Mouse (Mus musculus): Measurements from ENCODE around the gene Gbf1.

The Gbf1 gene

GRCm38 (mm10) chr19:46316846-46317545 lies 164.7 kb downstream of the Gbf1 start:
- peak; percentile 91 for DNase-seq

DNA sequence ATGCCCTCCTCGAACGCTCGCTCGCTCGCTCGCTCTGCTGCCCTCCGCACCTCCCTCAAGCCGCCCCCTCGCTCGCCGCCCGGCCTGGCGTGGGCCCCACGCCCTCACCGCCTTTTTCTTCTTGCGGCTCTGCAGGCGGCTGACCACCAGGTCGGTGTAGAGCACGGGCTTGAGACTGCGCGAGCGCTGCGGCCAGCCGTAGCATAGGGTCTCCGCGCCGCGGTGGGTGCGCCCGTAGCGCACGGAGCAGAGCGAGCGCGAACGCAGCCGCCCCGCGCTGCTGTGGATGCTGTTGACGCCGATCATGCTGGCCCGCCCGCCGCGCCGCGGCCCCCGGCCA lies 165.2 kb downstream of the Gbf1 start:
- peak; percentile 11 for DNase-seq

GRCm38 (mm10) chr19:46318031-46318471 lies 165.7 kb downstream of the Gbf1 start:
- DNase-seq: peak; percentile 69

- DNase-seq: peak; percentile 96
These were observed 166.5 kb downstream of the Gbf1 start for GRCm38 (mm10) chr19:46318586-46319378.

- DNase-seq: no peak
These were observed 167.9 kb downstream of the Gbf1 start for GRCm38 (mm10) chr19:46320076-46320785.

GRCm38 (mm10) chr19:46321101-46321943 lies 169.0 kb downstream of the Gbf1 start:
- DNase-seq: peak; percentile 77

DNA sequence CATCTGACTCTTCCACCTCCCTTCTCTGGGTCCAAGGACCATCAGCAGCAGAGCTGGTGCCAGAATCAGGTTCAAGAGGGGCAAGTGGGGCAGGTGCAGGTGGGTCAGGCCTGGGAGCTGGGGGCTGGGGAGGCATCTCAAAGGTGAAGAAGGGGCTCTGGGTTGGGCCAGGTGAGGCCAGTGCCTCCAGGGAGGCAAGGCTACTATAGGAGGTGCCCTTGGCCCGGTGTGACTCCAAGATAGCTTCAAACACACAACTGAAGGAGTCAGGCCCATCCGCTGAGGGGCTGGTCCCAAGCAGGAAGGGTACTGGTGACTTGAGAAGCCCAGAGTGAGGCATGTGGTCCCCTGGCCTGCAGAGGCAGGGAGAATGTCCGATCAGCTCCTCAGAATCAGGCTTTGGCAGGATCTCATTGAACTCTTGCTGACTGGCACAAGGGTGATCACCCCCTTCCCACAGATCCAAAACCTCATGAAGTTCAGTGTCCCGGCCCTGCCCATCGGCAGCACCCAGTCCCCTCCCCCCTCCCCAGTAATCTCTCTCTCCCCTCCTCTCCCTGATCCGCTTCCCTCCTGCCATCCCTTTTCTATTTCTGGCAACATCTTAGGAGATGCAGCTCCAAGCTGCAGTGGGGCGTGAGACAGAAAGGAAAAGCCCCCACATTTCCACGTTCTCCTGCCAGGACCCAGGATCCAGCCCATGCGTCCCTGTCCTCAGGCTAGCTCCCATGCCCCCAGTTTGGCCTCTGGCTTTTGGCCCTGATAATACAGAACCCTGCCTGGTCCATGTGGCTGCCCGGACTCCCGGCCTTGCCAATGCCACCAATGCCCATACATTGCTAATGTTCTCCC lies 170.1 kb downstream of the Gbf1 start:
- DNase-seq: no peak

- DNase-seq: no peak
These were observed 170.8 kb downstream of the Gbf1 start for GRCm38 (mm10) chr19:46322996-46323572.

GRCm38 (mm10) chr19:46323716-46324115 lies 171.4 kb downstream of the Gbf1 start:
- DNase-seq: no peak

DNA sequence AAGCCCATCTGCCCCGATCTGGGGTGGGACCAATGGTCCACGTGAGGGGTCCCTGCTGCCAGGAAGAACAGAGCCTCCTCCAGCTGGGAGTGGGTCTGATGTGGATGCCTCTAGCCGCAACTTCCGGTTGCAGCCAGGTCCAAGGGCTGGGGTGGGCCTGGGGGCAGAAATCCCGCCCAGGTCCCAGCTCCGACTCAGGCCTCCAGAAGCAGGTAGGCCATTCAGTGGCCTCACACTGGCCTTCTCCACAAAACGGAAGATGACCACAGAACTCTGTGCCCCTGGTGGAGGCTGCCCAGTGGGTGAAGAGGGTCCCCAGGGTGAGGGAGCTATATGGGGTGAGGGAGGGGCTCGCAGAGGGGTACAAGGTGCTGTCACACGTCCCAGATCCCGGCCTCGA lies 172.1 kb downstream of the Gbf1 start:
- DNase-seq: no peak

DNA sequence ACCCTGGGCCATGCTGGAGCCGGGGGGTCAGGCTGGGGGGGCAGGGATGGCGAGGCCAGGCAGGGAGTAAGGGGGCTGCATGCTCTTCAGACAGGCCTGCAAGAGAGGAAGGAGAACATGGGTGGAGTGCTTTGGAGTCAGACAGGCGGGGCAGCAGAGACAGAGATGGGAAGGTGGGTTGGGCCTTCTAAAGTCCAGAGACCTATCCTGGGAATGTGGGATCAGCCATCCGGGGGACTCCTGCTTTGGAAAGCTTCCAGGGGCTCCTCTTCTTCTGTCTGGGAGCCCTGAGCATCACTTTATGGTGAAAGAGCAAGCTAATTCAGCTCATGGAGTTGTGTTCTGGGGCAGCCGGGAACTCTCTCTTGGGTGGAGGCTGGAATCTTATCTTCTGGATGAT lies 172.6 kb downstream of the Gbf1 start:
- no peak for DNase-seq

DNA sequence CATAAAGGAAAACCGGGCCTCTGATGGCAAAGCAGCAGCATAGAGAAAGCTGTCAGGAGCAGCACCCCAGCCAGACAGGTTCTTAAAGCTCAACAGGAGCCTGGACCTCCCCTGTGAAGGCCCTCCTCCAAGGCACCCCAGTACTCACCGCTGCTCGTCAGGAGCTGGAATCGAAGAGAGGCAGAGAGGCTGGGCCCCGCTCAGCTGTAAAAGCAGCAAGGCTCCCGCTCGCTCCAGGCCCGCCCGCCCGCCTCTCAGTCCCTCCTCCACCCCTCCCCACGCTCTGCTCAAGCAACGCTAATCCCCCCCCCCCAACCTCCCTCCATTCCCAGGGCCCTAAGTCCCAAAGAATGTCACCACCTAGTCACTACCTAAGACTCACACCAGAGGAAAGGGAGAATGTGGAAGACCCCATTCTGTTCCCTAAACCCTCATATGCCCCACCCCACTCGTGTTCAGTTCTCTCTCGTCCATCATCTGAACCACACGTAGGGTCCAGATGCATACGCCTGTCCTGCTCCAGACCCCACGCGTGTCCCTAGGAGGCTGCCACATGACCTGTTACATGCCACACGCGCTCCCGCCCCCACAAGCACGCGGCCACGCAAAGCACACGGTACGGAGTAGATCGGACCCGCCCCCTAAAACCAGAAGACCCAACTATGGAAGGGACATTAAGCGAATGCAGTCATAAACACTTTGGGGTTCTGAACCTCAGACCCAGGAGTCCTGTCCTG lies 173.9 kb downstream of the Gbf1 start:
- no peak for DNase-seq

- peak; percentile 74 for DNase-seq
These were observed 174.5 kb downstream of the Gbf1 start, which contains the start of gene Psd for GRCm38 (mm10) chr19:46326756-46327305. Gene Psd (minus strand): TSS chr19:46327156.

- no peak for DNase-seq
These were observed 175.3 kb downstream of the Gbf1 start for GRCm38 (mm10) chr19:46327531-46328064.

DNA sequence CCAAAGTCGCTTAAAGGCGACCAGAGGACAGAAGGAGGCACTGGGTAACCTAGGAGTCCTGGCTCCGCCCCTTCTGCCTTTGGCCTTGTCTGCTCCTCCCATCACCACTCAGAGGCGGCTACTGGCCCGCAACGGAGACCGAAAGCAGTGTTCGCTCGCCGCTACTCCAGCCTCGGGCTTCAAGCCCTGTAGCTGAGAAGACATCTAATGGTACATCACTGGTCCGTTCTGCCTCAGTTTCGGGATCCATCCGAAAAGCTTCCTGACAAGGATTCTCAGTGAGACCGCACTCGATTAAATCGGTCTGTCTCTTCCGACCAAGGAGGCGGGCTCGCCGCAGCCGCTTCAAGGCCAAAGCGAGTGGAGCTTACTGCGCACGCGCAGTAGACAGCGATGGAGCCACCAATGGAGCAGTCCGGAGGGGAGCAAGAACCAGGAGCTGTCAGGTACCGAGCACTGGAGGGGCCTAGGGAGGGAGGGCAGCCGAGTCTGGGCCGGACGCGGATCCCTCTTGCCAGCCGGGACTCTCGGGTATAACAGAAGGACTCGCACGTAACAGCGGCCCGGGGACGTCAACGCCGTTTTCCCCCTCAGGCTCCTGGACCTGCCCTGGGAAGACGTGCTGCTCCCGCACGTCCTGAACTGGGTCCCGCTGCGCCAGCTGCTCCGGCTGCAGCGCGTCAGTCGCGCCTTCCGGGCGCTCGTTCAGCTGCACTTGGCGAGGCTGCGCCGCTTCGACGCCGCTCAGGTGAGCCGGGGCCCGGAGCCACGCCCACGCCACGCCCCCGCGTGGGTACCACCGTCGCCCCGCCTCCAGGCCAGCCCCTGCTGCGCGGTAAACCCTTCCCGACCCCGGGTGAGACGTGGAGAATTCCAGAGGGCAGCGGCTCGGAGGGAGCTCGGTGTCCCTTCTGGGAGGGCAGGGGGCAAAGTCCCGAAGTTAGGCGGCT lies 176.0 kb downstream of the Gbf1 start, which contains the start of gene Fbxl15:
Gene Fbxl15 (plus strand): TSS at position 104 of the 950 bp plus-strand sequence.
- DNase-seq: peak; percentile 94

DNA sequence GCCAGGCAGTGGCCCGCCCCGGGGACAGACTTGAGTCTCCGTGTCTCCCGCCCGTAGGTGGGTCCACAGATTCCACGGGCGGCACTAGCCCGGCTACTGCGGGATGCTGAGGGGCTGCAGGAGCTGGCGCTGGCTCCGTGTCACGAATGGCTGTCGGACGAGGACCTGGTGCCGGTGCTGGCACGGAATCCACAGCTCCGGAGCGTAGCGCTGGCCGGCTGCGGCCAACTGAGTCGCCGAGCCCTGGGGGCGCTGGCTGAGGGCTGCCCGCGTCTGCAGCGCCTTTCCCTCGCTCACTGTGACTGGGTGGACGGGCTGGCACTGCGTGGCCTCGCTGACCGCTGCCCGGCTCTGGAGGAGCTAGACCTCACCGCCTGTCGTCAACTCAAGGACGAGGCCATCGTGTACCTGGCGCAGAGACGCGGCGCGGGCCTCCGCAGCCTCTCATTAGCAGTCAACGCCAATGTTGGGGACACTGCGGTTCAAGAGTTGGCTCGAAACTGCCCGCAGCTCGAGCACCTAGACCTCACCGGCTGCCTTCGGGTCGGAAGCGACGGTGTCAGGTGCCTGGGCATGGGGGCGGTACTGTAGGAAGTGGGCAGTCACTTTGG lies 176.8 kb downstream of the Gbf1 start:
- no peak for DNase-seq

GRCm38 (mm10) chr19:46329951-46330350 lies 177.6 kb downstream of the Gbf1 start:
- peak; percentile 82 for DNase-seq

DNA sequence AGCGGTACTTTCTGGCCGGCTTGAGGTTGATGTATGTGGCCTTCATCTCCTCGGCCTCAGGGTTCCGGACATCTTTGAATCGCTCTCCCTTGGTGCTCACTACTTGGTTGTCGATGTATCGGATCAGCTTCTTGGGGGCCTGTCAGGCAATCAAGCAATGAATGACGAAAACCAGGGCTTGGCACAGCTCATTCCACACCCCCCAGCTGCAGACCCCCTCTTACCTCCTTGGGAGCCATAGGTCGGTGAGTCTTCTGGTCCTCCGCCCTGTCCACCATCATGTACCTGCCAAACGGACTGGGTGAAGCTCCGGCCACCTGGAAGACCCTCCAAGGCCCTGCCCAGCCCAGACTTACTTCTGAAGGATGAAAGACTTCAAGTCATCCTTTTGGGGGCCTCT lies 178.4 kb downstream of the Gbf1 start:
- no peak for DNase-seq
